Mouse (Mus musculus): Measurements from ENCODE around the gene Pigyl.
A peak's percentile ranks its signal among the peaks of the same experiment; 100 is the strongest.
"Not testable (repeated sequence)": the region's sequence is repeated elsewhere in the genome, so short reads cannot be mapped to it uniquely, and the experiment has no call there.

Gene Pigyl

DNA sequence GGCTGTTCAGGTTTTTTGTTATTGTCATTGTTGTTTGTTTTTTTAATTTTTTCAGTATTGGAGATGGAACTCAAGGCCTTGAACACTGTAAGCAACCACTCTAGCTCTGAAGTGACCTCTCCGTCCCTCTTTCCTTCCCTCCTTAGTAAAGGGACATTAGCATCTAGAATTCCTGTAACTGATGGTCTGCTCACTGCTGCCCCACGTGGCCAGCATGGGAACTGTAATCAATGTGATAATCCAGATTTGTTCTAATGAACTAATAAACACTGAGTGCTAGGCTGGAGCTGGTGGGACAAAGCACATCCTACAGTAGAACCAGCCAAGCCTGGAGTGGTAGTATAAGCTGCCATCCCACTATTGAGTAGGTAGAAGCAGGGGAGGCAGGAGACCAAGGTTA, 18.2 kb upstream of the Pigyl start:
- peak; percentile 21 for DNase-seq (ENCODE audit: low spot score)

DNA sequence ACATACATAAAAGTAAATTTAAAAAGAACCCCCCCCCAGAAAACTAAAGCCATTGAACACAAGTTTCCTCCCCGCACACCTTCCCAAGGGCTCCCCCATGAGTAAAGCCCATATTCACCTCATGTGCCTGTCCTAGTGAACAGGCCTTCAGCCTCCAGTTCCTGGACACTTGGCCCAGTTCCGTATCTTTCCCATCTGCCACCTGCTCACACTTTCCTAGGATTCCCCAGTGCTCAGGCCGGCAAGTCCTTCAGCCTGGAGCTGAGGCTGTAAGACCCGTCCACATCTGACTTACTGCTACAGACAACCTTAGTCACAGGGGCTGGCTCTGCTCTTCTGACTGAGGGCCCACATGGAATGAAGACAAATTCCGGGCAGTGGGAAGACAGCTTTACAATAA, 16.9 kb upstream of the Pigyl start:
- DNase-seq (ENCODE audit: low spot score): no peak

DNA sequence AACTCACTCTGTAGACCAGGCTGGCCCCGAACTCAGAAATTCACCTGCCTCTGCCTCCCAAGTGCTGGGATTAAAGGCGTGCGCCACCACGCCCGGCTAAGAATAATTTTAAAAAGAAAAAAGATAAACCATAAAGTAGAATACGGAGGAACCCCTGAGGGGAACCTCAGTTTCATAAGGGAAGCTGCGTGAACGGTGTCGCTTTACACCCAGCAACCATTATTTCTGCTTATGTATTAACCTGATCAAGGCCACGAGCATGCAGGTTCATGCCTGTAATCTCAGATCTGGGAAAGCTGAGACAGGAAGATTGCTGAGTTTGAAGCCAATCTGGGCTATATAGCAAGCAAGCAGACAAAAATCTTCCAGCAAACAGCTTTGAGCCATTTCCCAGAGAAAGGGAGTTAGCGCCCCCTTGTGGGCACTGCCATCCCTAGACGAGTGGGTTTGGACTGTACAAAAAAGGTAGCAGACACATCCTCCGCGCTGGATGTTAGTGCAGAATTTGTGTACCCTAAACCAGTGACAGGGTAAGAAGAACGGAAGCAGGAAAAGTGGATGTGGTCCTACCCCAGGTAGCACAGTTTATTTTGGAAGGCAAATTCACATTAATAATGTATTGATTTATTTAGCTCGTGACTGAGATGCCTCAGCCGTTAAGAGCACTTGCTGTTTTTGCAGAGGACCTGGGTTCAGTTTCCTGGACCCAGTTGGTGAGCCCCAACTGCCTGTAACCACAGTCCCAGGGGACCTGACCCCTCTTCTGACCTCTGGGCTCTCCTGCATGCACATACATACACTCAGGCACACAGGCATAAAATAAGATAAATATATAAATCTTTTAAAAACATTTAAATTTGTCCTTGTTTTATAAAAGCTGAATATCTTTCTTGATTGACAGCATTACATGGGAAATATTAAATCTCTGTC, 13.3 kb upstream of the Pigyl start:
- peak; percentile 79 for DNase-seq (ENCODE audit: low spot score)

DNA sequence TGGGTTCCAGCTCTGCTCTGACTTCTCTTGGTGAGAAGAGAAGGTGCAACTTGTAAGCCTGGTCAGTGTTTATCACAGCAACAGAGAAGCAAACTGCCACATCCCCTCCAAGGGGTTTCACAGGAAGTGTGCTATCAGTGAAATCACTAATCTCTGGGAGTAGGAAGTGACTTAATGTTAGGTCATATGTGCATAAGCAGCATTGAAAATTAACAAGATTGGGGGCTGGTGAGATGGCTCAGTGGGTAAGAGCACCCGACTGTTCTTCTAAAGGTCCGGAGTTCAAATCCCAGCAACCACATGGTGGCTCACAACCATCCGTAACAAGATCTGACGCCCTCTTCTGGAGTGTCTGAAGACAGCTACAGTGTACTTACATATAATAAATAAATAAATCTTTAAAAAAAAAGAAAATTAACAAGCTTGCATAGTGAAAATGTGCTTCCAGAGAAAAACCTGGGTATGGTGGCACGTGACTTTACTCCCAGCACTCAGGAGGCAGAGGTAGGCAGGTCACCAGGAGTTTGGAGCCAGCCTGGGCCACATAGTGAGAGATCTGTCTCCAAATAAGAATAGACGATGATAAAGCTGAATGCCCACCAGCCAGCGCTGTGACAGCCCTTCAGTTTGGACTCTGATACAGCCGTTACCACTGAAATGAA, 12.2 kb upstream of the Pigyl start:
- no peak for DNase-seq (ENCODE audit: low spot score)

DNA sequence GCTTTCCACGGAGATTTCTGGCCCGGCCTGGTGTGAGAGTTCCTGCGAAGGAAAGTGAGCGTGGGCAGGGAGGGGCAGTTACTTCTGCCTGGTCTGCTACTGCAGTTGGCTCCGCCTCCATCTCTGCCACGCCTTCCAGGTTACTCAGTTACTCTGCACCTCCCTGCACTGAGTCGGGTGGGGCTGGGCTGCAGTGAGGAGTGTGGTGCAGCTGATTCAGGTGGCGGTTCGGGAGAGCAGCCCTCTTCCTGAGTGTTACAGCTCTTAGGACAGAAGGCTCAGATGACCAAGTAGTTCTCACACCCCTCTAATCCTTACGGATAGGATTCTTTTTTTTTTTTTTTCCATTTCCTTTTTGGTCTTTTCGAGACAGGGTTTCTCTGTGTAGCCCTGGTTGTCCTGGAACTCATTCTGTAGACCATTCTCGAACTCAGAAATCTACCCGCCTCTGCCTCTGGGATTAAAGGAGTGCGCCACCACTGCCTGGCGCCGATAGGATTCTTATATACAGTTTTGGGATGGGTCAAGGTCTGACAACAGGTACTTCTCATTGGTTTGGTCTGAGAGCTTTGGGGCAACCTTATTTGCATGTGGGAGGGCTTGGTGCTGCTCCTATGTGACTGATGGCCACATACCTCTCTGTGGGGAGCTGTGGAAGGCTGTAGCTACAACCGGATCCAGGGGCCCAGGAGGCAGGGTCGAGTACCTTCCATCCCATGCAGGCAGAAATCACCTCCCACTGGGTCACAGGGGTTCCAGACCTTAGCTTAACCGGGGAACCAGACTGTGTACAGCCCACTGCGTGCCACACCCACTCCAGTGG, 7.0 kb upstream of the Pigyl start:
- DNase-seq (ENCODE audit: low spot score): no peak

DNA sequence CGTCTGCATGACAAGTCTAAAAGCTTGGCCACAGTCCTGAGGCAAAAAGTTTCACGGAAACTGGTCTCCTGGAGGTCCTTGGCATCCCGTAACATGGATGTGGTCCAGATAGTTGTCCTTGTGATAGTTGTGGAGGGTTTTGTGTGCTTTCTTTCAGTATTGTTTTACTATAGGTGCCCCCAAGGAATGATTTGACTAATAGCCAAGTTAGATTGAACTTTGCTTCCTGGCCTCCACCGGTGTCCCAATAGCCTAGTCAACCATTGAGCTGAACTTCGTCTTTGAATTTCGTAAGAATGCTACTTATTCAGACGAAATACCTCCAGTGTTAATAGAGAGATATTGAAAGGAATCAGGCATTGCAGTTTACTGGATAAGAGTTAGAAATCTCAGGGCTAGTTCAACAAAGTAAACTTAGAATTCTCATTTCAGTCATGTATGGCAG, 6.4 kb upstream of the Pigyl start:
- DNase-seq (ENCODE audit: low spot score): not testable (repeated sequence)

DNA sequence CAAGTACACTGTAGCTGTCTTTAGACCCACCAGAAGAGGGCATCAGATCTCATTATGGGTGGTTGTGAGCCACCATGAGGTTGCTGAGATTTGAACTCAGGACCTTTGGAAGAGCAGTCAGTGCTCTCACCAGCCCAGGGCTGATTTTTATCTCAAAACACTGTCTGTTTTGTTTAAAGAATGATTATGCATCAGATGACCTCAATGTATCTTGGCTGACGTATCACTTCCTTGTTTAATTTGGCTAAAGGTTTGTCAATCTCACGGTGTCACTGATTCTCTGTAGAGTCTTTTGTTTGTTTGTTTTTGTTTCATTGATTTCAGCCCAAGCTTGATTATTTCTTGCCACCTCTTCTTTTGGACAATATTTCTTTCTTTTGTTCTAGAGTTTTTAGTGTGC, 5.7 kb upstream of the Pigyl start:
- no peak for DNase-seq (ENCODE audit: low spot score)

DNA sequence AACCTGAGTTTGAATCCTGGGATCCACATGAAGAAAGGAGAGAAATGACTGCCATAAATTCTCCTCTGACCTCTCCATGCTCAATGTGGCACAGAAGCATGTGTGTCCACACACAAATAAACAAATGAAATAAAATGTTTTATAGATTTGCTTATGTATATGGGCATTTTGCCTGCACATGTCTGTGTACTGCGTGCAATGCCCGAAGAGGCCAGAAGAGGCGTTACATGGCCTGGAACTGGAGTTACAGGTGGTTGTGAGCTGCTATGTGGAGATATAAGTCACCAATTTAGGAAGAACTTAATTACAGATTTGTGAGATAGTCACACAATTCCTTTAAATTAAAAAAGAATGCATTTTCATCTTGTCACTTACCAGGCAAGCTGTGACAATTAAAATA, 2.8 kb upstream of the Pigyl start:
- DNase-seq (ENCODE audit: low spot score): no peak

DNA sequence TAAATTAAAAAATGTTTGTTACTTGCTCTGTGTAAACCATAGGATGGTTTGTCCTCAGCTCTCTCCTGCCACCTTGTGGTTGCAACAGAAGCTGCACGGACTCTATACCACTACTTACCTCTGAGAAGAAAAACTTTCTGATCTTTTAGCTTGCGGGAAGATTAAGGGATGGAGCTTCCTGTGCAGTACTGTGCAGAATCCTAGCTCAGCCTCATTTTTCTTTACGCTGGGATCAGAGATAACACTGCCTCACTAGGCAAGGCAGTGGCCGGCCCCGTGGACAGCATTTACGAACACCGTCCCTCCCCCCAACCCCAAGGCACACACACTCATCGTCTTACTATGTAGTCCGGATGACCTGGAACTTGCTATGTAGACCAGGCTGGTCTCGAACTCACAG, 1.0 kb upstream of the Pigyl start:
- peak; percentile 52 for DNase-seq (ENCODE audit: low spot score)

DNA sequence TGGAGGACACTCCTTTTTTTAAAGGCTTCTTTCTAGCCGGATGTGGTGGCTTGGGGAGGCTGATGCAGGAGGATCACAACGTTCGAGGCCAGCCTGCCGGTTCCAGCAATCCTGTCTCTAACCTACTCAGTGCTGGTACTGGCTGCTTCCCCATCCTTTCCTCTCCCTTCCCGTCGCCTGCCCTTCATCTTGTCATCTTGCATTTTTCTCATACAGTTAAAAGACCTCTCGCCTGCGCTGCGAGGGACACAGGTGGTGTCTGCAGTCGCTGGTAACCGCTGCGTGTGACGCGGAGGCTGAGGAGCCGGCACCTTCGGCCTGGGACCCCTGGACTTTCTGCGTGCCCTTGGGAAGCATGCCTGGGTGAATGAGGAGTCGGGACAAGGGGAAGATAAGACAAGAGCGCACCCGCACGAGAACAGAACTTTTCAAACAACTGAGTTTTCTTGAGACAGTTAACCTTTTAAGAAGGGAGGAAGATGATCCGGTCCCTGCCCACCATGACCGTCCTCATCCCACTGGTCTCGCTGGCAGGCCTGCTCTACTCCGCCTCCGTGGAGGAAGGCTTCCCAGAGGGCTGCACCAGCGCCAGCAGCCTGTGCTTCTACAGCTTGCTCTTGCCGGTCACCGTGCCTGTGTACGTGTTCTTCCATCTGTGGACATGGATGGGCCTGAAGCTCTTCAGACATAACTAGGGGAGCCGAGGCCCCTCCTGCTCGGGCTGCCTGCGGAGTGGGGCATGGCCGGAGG, 1.0 kb downstream of the Pigyl start:
- peak; percentile 6 for DNase-seq (ENCODE audit: low spot score)

DNA sequence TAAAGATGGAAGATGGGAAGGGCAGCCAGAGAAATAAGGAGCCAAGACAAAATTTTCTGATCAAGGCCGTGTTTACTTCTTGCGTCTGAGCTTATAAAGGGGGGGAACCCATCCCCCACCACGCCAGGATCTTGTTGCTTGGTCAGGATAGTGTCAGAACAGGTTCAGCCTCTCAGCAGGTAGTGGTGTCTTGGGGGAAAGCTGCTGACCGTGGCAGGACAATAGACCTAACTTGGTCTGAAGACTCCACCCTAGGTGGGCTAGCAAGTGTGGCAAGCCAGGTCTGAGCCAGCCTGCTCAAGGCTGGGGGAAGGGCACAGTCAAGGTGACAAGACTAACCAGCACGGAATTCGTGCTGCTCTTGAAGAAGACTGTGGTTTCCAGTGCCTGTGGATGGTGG, 4.7 kb downstream of the Pigyl start:
- no peak for DNase-seq (ENCODE audit: low spot score)

DNA sequence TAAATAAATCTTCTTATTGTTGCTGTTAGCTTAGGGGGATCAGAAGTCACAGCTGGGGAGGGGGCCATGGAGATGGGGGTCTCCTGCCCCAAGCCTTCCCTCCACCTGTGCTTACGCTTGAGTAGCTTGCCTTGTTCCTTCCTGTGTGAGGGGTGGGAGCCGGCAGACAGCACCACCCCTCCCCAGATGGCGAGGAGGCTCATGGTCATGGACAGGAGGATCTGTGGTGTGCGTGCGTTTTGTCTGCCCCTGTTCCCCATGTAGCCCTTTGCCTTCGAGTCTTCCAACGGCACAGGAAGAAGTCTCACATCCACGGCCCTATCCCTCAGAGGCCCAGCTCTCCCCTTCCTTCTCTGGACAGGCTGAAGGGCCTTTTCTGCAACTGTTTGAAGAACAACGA, 5.7 kb downstream of the Pigyl start:
- DNase-seq (ENCODE audit: low spot score): no peak

DNA sequence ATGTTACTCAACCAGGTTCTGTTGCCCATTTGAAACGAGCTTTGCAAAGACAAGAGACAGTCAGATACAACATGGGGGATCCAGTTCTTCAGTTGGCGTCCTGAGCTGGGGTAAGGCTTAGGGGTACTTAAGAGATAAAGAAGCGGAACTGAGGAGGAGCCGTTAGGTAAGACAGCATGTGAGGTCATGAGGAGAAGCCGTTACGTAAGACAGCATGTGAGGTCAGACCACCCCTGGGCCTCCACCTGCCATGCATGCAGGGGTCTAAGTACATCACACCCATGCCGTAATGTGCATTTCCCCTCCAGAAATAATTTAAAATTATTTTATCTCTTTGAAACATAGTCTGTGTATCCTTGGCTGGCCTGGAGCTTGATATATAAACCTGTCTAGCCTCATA, 6.3 kb downstream of the Pigyl start:
- DNase-seq (ENCODE audit: low spot score): no peak

DNA sequence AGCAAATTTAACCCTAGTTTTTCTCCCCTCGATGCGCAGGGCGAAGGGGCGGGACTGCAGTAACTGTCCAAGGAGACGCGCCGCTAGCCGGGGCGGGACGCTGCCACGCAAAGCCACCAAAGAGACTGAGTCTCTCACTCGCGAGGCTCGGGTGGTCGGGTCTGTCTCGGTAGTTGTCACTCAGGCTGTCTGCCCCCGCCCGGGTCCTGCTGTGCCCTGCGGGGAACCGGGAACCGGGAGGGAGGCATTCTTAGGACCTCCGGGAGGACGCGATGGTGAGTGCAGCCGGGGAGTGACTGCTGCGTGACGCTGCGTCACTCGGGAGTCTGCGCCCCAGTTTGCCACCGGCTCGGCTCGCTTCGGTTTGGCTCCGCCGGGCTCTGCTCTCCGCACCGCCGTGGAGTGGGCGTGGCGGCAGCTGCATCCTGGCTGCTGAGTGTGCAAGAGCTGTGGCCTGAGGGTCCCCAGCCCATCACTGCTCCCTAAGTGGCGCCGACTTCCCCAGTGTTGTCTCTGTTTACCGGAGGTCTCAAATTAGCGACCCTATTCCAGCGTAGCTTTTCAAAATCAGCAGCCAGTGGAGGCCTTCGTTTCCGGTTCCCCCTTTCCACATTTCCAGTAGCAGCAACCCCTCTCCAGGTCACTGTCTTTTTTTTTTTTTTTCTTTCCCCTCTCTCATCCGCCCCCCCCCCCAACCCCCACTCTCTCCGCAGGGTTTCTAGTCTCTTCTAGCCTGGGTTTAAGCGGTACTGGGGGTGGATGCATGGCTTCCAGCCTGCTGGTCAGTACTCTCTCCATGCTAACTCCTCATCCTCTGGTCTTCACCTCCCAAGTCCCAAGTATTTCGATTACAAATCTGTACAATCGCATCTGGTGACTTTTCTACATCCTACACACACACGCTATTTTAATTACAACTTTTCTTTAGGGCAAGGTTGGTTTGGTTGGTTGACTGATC, 8.3 kb downstream of the Pigyl start:
- DNase-seq (ENCODE audit: low spot score): peak; percentile 9

DNA sequence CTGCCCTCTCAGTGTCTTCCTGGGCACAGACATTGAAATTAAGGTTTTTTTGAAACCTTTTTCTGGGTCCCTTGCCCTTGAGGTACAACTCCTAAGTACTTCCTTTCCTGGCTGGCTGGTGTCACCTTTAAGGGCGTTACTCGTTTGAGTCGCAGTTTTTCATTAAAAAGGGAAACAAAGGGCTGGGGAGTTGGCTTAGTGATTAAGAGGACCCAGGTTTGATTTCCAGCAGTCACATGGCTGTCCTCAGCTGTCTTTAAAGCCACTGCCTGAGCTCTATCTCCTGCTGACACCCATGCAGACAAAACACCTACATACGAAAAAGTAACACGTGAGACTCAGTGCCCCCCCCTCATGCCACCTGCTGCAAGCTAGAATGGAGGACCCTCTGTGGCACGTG, 9.3 kb downstream of the Pigyl start:
- DNase-seq (ENCODE audit: low spot score): no peak

DNA sequence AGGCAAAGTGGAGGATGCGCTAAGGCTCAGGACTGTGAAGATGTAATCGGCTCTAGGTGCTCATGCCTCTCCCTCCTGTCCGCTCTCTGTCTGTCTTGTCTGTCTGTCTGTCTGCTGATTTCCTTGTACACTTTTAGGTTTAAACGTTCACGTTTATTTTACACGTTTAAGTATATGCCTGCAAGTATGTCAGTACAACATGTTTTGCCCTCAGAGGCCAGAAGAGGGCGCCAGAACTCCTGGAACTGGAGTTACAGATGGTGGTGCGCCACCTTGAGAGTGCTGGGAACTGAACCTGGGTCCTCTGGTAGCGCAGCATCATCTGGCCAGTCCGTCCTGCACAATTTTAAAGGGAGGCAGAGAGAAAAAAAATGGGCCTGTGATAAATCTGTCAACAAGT, 10.0 kb downstream of the Pigyl start:
- no peak for DNase-seq (ENCODE audit: low spot score)

DNA sequence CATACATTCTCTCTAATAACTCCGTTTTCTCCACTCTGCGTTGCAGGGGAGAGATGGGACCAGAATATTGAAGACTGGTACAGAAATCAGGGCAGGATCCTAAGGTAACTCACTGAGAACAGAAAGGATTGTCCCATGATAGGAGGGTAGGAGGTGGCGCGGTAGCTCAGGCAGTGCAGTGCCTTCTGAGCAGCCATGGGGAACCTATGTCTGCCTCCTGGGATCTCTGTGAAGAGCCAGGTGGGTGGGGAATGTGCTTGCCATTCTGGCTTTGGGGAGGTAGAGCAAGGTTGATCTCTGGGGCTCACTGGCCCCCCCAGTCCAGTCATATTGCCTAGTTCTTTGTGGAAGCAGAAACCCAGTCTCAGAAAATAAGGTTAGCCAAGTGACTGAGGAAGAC, 11.1 kb downstream of the Pigyl start:
- no peak for DNase-seq (ENCODE audit: low spot score)

DNA sequence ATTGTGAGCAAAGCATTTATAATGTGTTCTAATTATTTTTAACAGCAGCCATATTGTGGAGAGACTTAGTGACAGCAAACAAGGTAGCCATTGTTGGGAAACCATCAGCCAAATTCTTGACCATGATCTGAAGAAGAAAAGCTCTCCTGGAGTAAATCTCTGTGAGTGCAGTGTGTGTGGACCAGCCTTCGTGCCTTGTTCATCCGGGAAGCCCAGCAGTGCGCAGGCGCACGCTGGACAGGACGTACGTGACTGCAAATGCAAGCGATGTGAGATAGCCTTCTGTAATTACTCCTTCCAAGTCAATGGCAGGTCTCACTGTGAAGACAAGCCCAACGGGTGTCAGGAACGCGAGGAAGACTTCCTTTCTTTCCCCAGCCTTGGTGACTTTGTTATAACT, 12.7 kb downstream of the Pigyl start:
- DNase-seq (ENCODE audit: low spot score): no peak

DNA sequence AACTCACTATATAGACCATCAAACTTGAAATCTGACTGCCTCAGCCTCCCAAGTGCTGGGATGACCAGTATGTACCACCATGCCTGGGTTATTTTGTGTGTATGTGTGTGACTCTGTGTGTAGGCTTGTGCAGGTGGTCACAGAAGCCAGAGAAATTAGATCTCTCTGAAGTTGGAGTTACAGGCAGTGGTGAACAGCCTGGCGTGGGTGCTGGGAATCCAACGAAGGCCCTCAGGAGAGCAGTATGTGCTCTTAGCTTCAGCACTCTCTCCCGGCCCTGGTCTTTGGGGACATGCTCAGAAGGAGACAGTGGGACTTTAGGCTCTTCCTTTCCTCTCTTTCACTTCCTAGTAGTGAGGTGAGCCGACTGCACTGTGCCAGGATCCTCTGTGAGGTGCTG, 15.7 kb downstream of the Pigyl start:
- DNase-seq (ENCODE audit: low spot score): no peak

DNA sequence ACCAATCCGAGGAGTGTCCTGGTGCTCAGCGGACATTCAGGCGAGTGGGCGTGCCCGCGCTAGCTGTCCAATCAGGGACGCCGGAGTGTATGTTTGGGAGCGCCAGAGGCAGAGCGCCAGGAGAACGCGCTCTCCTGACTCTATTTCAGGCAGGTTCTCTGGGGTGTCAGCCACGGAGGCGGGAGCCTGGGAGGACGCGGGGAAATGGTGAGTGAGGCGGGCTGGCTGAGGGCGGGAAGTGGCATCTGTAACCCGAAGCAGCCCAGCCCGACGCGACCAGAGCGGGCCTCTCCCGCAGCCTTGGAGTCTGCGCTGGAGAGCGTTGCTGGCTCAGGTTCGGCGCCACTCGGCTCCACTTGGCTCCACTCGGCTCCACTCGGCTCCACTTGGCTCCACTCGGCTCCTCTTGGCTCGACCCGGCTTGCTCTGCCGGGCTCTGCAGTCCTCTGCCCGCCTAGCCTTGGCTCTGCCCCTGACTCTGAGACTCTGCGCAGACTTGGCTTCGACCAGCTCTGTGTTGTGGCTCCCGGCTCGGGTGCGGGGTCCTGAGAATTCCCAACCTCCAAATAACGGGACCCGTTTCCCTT, 31.5 kb downstream of the Pigyl start, which contains the start of gene Zfp872:
Gene Zfp872, plus strand, starts transcription at position 66 of the 587 bp plus-strand sequence.
- peak; percentile 25 for DNase-seq (ENCODE audit: low spot score)
